Mouse (Mus musculus) intestine, embryonic 15.5 days (tissue): Measurements from ENCODE around the gene Krt86. TPM values are rescaled to one million over a fixed set of nuclear protein-coding genes. Genes with fewer than 3 reads are reported as not detected.
"Not testable (repeated sequence)": the region's sequence is repeated elsewhere in the genome, so short reads cannot be mapped to it uniquely, and the experiment has no call there.

Source experiments
- ATAC-seq: fragments of 200-750 bp; cut with Nextera tagmentation; 2 replicates; pipeline ENCODE4 v1.8.0; 2017; ENCODE audit warnings: moderate TSS enrichment, moderate library complexity
- H3K27ac ChIP-seq: fragments of 300-500 bp; sonication (generic); 2 replicates; pipeline ENCODE4 v1.5.1; 2015; ENCODE audit warnings: mild to moderate bottlenecking, inconsistent platforms
- H3K27me3 ChIP-seq: fragments of 300-500 bp; sonication (generic); replicated peaks from 2 replicates; pipeline ENCODE4 v1.6.1; 2015; ENCODE audit warnings: inconsistent platforms
- H3K36me3 ChIP-seq: fragments of 300-500 bp; sonication (generic); 2 replicates; pipeline ENCODE4 v1.6.1; 2015; ENCODE audit warnings: inconsistent platforms
- H3K4me1 ChIP-seq: fragments of 300-500 bp; sonication (generic); replicated peaks from 2 replicates; pipeline ENCODE4 v1.6.1; 2015; ENCODE audit warnings: inconsistent platforms
- H3K4me2 ChIP-seq: fragments of 300-500 bp; sonication (generic); replicated peaks from 2 replicates; pipeline ENCODE4 v1.6.1; 2015; ENCODE audit warnings: mild to moderate bottlenecking, inconsistent platforms
- H3K4me3 ChIP-seq: fragments of 300-500 bp; sonication (generic); replicated peaks from 2 replicates; pipeline ENCODE4 v1.5.1; 2015; ENCODE audit warnings: inconsistent platforms
- H3K9ac ChIP-seq: fragments of 300-500 bp; sonication (generic); 2 replicates; pipeline ENCODE4 v1.6.1; 2015; ENCODE audit warnings: inconsistent platforms
- H3K9me3 ChIP-seq: fragments of 300-500 bp; sonication (generic); 2 replicates; pipeline ENCODE4 v1.6.1; 2016; ENCODE audit warnings: inconsistent platforms
- WGBS: fragments of 180-500 bp; shearing (Covaris S2); methylation state at CpG from one replicate; pipeline ENCODE4 v1.1.7; 2015; 5-methylcytosine and 5-hydroxymethylcytosine counted together
- polyA plus RNA-seq: library from polyadenylated mRNA; unstranded; fragments of >200 nt; fragmentation: Nextera tagmentation; extraction: Ambion mirVana; gene quantifications from 2 replicates; pipeline ENCODE4 v1.2.1, GENCODE M21; 2015

Gene Krt86
- polyA plus RNA-seq, 1 experiment from 2014 or later, result not detected

DNA sequence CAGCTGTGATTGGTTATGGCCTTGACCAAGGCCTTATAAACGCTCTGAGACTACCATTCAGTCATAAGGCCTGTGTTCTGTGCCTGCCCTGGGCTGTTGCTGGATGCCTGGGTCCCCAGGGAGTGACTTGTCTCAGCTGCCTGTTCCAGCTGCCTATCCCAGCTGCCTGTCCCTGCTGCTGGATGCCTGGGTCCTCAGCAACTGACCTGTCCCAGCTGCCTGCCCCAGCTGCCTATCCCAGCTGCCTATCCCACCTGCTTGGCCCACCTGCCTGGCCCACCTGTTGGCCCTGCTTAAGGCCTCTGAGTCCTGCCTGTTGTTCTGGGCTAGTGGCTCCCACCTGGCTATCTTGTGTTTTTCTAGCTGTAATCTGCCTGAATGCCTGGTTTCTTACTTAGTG, 20.9 kb downstream of the Krt86 start:
- no peak overlapping the region for H3K4me3 ChIP-seq
- ATAC-seq, result no peak
- no peaks in the 10 kb centered on the region for H3K9me3 ChIP-seq
- H3K4me2 ChIP-seq, result no peak overlapping the region
- peaks cover 3% of the 10 kb centered on the region; the same call in 1 of the 2 replicates for H3K4me1 ChIP-seq
- H3K36me3 ChIP-seq, result no peaks in the 10 kb centered on the region
- H3K9ac ChIP-seq, result no peak overlapping the region
- no peak overlapping the region for H3K27ac ChIP-seq
- H3K27me3 ChIP-seq, result no peaks in the 10 kb centered on the region
- 48% methylated on average over 1 of the region's 1 CpGs for WGBS

GRCm38 (mm10) chr15:101495266-101495665, 22.0 kb downstream of the Krt86 start:
- Histone ChIP-seq H3K36me3 (no peaks in the 10 kb centered on the region), H3K9me3 (no peaks in the 10 kb centered on the region), H3K27me3 (no peaks in the 10 kb centered on the region), H3K4me1 (peaks cover 3% of the 10 kb centered on the region; the same call in 1 of the 2 replicates), H3K9ac (no peak overlapping the region), H3K27ac (no peak overlapping the region), H3K4me2 (no peak overlapping the region), H3K4me3 (no peak overlapping the region)
- ATAC-seq, result no peak
- 81% methylated on average over 8 of the region's 8 CpGs for WGBS

DNA sequence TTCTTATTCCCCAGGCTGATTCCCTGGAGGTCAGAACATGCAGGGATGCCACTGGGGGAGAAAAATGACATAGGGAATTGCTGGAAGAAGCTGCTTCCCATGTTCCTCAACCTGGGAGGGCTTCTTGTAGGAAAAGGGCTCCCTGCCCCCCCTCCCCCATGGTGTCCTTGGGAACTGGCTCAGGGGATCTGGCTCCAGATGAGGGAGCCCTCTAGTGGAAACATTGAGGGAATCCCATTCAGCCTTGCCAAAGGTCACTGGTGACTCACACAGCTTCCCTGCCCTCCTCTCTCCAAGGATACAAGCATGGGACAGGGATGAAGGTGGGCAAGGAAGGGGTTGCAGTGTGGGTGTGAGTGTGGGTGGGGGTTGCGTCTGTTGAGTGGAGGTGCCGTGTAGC, 23.9 kb downstream of the Krt86 start:
- peak; percentile 45 for ATAC-seq
- no peak overlapping the region for H3K27ac ChIP-seq

DNA sequence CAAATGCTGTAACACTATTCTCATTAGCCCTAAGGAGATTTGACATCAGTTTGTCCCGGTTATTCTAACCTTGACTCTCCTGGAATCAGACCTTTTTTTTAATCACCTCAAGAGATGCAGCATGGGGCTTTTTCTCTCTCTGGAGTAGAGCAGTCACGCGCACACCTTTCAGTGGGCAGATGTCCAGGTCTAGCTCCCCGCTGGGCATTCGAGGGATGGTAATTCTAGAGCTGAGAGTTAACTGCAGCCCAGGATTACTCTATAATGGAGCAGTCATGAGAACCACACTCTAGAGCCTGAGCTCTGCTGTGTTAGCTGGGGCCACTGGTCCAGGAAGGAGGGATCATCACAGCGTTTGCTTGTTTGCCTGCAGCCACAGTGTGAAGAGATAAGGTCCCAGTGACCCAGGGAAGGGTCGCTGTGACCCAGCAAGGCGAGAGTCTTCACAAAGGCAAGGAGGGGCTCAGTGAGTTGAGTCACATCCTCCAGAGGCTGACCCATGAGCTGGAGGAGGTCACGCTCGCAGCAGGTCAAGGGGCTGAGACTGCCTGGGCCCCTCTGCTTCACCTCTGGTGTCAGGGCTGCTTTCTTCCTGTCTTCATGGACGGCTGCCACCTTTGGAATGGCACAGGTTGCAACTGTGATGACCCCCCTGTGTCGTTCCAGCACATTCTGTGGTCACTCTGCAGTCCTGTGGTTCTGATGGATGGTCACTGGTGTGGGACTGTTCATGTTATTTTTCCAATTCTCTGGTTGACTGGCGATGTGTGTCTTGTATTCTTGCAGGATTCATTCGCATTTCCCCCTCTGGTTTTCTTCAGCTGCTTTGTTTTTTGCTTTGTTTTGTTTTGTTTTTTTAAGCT, 33.8 kb downstream of the Krt86 start:
- H3K4me3 ChIP-seq, result no peak overlapping the region
- H3K9me3 ChIP-seq, result no peaks in the 10 kb centered on the region
- no peak overlapping the region for H3K4me2 ChIP-seq
- no peak overlapping the region for H3K27ac ChIP-seq
- no peak overlapping the region for H3K9ac ChIP-seq
- ATAC-seq, result no peak
- WGBS, result 50% methylated on average over 14 of the region's 14 CpGs
- H3K4me1 ChIP-seq, result no peaks in the 10 kb centered on the region
- no peaks in the 10 kb centered on the region; the same call in 1 of the 2 replicates for H3K27me3 ChIP-seq
- no peaks in the 10 kb centered on the region for H3K36me3 ChIP-seq

More for the DNA sequence above, 23.9 kb downstream of the Krt86 start:
- Histone ChIP-seq H3K4me1 (peaks cover 3% of the 10 kb centered on the region; the same call in 1 of the 2 replicates), H3K27me3 (no peaks in the 10 kb centered on the region; the same call in 1 of the 2 replicates), H3K36me3 (no peaks in the 10 kb centered on the region), H3K4me3 (no peak overlapping the region), H3K9me3 (no peaks in the 10 kb centered on the region), H3K4me2 (no peak overlapping the region), H3K9ac (no peak overlapping the region)
- 72% methylated on average over 2 of the region's 2 CpGs for whole genome bisulfite sequencing

DNA sequence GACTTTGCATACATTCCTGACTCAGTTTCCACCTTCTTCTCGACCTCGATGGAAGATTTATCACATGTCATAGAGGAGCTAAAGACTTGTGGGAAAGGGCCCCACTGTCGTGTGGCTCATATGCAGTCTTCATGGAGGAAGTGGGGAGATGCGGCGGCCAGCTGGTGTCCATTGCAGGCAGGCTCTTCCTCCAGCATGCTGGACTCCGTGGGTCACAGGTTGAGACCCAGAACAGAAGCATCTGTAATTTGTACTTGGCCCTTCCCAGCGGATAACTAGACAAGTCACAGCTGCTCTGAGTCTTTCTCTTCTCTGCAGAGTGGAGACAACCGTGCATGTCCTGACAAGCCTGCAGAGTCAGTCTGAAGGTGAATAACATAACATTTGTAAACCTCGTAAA, 35.0 kb downstream of the Krt86 start:
- Histone ChIP-seq H3K4me2 (no peak overlapping the region), H3K36me3 (no peaks in the 10 kb centered on the region), H3K9ac (no peak overlapping the region), H3K27me3 (no peaks in the 10 kb centered on the region), H3K4me3 (no peak overlapping the region), H3K27ac (no peak overlapping the region), H3K9me3 (no peaks in the 10 kb centered on the region), H3K4me1 (no peaks in the 10 kb centered on the region)
- no peak for ATAC-seq
- 45% methylated on average over 9 of the region's 9 CpGs for WGBS

DNA sequence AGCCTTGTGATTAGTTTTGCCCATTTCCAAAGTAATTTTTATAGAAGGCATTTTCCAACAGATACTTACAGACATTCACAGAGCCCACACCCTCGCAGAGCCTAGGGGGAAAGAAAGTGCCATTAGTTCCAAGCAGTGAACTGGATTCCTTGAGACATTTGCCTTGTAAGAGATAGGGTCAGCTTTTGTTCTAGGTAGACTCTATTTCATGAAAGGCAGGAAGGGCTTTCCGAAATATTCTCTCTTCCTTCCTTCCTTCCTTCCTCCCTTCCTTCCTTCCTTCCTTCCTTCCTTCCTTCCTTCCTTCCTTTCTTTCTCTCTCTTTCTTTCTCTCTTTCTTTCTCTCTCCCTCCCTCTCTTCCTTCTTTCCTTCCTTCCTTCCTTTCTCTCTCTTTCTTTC, 43.9 kb downstream of the Krt86 start, which contains the start of gene Gm49425:
TSS of gene Gm49425 (minus strand) at position 101 of the 400 bp plus-strand sequence.
- not testable (repeated sequence) for H3K4me2 ChIP-seq, H3K36me3 ChIP-seq, H3K4me1 ChIP-seq, H3K27ac ChIP-seq, H3K9ac ChIP-seq, ATAC-seq, H3K27me3 ChIP-seq, H3K9me3 ChIP-seq, H3K4me3 ChIP-seq
- 65% methylated on average over 2 of the region's 2 CpGs for whole genome bisulfite sequencing

- no peaks in the 10 kb centered on the region for H3K9me3 ChIP-seq
- no peaks in the 10 kb centered on the region for H3K36me3 ChIP-seq
- WGBS, result 19% methylated on average over 2 of the region's 2 CpGs
- no peak for ATAC-seq
- no peak overlapping the region for H3K27ac ChIP-seq
- no peaks in the 10 kb centered on the region for H3K27me3 ChIP-seq
- H3K9ac ChIP-seq, result no peak overlapping the region
- H3K4me3 ChIP-seq, result no peak overlapping the region
- no peak overlapping the region for H3K4me2 ChIP-seq
- no peaks in the 10 kb centered on the region for H3K4me1 ChIP-seq
These were observed 46.5 kb downstream of the Krt86 start for GRCm38 (mm10) chr15:101519792-101520191.

DNA sequence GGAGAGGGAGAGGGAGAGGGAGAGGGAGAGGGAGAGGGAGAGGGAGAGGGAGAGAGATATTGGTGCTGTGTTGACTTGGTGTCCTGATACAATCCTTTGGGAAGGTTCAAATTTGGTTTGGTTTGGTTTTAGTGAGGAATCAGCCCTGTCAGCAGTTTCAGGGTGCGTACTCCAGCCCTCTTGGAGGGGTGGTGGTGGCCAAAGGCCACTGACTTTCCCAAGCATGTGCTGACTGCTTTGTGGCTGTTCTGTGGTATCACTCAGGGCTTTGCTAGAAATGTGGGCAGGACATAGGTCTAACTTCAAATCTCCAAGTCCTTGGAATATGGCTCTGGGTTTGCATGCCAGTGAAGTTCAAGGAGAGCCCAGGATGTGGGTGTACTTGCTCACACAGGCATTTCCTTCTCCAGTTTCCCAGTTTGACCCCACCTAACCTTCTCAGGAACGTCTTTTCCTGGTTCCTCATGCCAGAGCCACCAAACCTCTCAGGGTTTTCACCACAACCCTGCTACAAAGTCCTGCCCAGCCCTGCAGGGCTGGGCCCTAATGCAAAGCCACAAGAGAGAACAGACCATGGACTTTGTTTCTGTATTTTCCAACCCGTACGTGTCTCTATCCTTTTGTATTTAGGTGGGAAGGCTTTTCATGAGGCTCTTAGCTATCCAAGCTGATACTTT, 49.4 kb downstream of the Krt86 start:
- no peaks in the 10 kb centered on the region for H3K4me1 ChIP-seq
- 61% methylated on average over 4 of the region's 4 CpGs for WGBS
- no peak overlapping the region for H3K9ac ChIP-seq
- H3K4me3 ChIP-seq, result no peak overlapping the region
- H3K27me3 ChIP-seq, result 0 out of 2 replicates have a peak, but pooled peaks cover 2% of the 10 kb centered on the region
- H3K27ac ChIP-seq, result 0 out of 2 replicates have a peak overlapping the region, but pooled peaks have one; percentile 22
- ATAC-seq, result peak; percentile 88
- H3K36me3 ChIP-seq, result no peaks in the 10 kb centered on the region
- no peak overlapping the region for H3K4me2 ChIP-seq
- no peaks in the 10 kb centered on the region for H3K9me3 ChIP-seq

Other genes starting within 250 kb of the Krt86 start
- 3.9 and 4.8 TPM in 2 replicates for gene Grasp, start 249.3 kb upstream of the Krt86 start, polyA plus RNA-seq
- 7.9 and 8.9 TPM in 2 replicates for gene Nr4a1, start 219.2 kb upstream of the Krt86 start, polyA plus RNA-seq
- 61.1 and 62.0 TPM in 2 replicates for gene Atg101, start 189.2 kb upstream of the Krt86 start, polyA plus RNA-seq
- gene 6030408B16Rik, start 180.3 kb upstream of the Krt86 start, polyA plus RNA-seq, result 4.1 TPM in 2 replicates
- gene Krt80, start 103.3 kb upstream of the Krt86 start, polyA plus RNA-seq, result 1.2 TPM in 2 replicates
- 134 and 137 TPM in 2 replicates for gene Krt7, start 62.4 kb upstream of the Krt86 start, polyA plus RNA-seq
- 0.20 and 0.21 TPM in 2 replicates for gene Krt87, start 34.7 kb upstream of the Krt86 start, polyA plus RNA-seq
- gene Krt88, start 25.7 kb upstream of the Krt86 start, polyA plus RNA-seq, result not detected in 2 replicates
- gene Krt81, start 9.7 kb upstream of the Krt86 start, polyA plus RNA-seq, result not detected in 2 replicates
- gene Krt83, start 18.0 kb downstream of the Krt86 start, polyA plus RNA-seq, result 0.19 TPM in 1 of 2 replicates, not detected in the other
- gene Gm49425, start 43.8 kb downstream of the Krt86 start, polyA plus RNA-seq, result not detected in 2 replicates
- gene Krt84, start 59.3 kb downstream of the Krt86 start, polyA plus RNA-seq, result 0.13 and 0.29 TPM in 2 replicates
- not detected in 2 replicates for gene Krt82, start 77.2 kb downstream of the Krt86 start, polyA plus RNA-seq
- gene Krt90, start 89.5 kb downstream of the Krt86 start, polyA plus RNA-seq, result 0.09 and 0.16 TPM in 2 replicates
- not detected in 2 replicates for gene Krt75, start 100.4 kb downstream of the Krt86 start, polyA plus RNA-seq
- not detected in 2 replicates for gene Gm5414, start 154.7 kb downstream of the Krt86 start, polyA plus RNA-seq
- gene Gm5478, start 173.9 kb downstream of the Krt86 start, polyA plus RNA-seq, result not detected in 2 replicates
- gene Krt6b, start 206.8 kb downstream of the Krt86 start, polyA plus RNA-seq, result not detected in 2 replicates
- gene Krt6a, start 220.8 kb downstream of the Krt86 start, polyA plus RNA-seq, result 0.32 and 0.64 TPM in 2 replicates
- 0.25 and 0.87 TPM in 2 replicates for gene Krt5, start 239.4 kb downstream of the Krt86 start, polyA plus RNA-seq